Mouse (Mus musculus): ENCODE results near the gene Zdhhc24.
A peak's percentile ranks its signal among the peaks of the same experiment; 100 is the strongest.

GRCm38 (mm10) chr19:4908107-4908506, 29.6 kb downstream of the Zdhhc24 start:
- TF ChIP-seq CTCF (conservative IDR thresholded peaks at IDR 0.05; ENCODE audit: insufficient read depth, insufficient read length, low read depth, low read length) (peak; percentile 65), POLR2A (IDR thresholded peaks at IDR 0.05; ENCODE audit: low read depth, low read length) (no peak)

All from kidney, adult 2 months (tissue).